Mouse (Mus musculus) lung, embryonic 16.5 days (tissue): Measurements from ENCODE around the gene Larp4. TPM values are rescaled to one million over a fixed set of nuclear protein-coding genes. Genes with fewer than 3 reads are reported as not detected.
"Not testable (repeated sequence)": the region's sequence is repeated elsewhere in the genome, so short reads cannot be mapped to it uniquely, and the experiment has no call there.

Experiments used
- ATAC-seq: fragments of 200-750 bp; cut with Nextera tagmentation; 2 replicates; pipeline ENCODE4 v1.8.0; 2017; ENCODE audit warnings: low read depth, mild to moderate bottlenecking, moderate library complexity
- H3K27ac ChIP-seq: fragments of 300-500 bp; sonication (generic); 2 replicates; pipeline ENCODE4 v1.5.1; 2014; ENCODE audit warnings: mild to moderate bottlenecking, control low read depth, low read length
- H3K27me3 ChIP-seq: fragments of 300-500 bp; sonication (generic); 2 replicates; pipeline ENCODE4 v1.6.1; 2014; ENCODE audit warnings: low read depth, low read length, mixed read lengths; ENCODE audit not compliant: control insufficient read depth, insufficient read depth
- H3K36me3 ChIP-seq: fragments of 300-500 bp; sonication (generic); 2 replicates; pipeline ENCODE4 v1.6.1; 2014; ENCODE audit warnings: low read length; ENCODE audit not compliant: control insufficient read depth, insufficient read depth
- H3K4me1 ChIP-seq: fragments of 300-500 bp; sonication (generic); replicated peaks from 2 replicates; pipeline ENCODE4 v1.6.1; 2014; ENCODE audit warnings: low read length, mixed read lengths; ENCODE audit not compliant: control insufficient read depth, insufficient read depth
- H3K4me2 ChIP-seq: fragments of 300-500 bp; sonication (generic); 2 replicates; pipeline ENCODE4 v1.6.1; 2014; ENCODE audit warnings: low read depth, low read length, control low read depth
- H3K4me3 ChIP-seq: fragments of 300-500 bp; sonication (generic); 2 replicates; pipeline ENCODE4 v1.5.1; 2014; ENCODE audit warnings: mild to moderate bottlenecking, low read length, control low read depth
- H3K9ac ChIP-seq: fragments of 300-500 bp; sonication (generic); 2 replicates; pipeline ENCODE4 v1.6.1; 2014; ENCODE audit warnings: low read length, control low read depth
- H3K9me3 ChIP-seq: fragments of 300-500 bp; sonication (generic); 2 replicates; pipeline ENCODE4 v1.6.1; 2016; ENCODE audit warnings: low read length; ENCODE audit not compliant: control insufficient read depth
- WGBS: fragments of 180-500 bp; shearing (Covaris S2); extraction: QIAGEN DNeasy Blood & Tissue Kit; methylation state at CpG from one replicate; pipeline ENCODE4 v1.1.7; 2014; 5-methylcytosine and 5-hydroxymethylcytosine counted together
- polyA plus RNA-seq: library from polyadenylated mRNA; unstranded; fragments of >200 nt; fragmentation: Nextera tagmentation; extraction: Ambion mirVana; gene quantifications from 2 replicates; pipeline ENCODE4 v1.2.1, GENCODE M21; 2015

Gene Larp4
- polyA plus RNA-seq, 1 experiment from 2014 or later = 34.6 TPM

GRCm38 (mm10) chr15:99966961-99967360 is 2.9 kb upstream of the Larp4 start, which contains the start of gene Fam186a:
Gene Fam186a, minus strand, starts transcription at chr15:99967061.
- Histone ChIP-seq H3K4me1 (no peaks in the 10 kb centered on the region; the same call in 1 of the 2 replicates), H3K27me3 (no peaks in the 10 kb centered on the region), H3K9me3 (no peaks in the 10 kb centered on the region), H3K4me3 (no peak within 1 kb of the TSS), H3K36me3 (no peaks in the 10 kb centered on the region), H3K27ac (no peak within 1 kb of the TSS), H3K9ac (no peak within 1 kb of the TSS), H3K4me2 (no peak within 1 kb of the TSS)
- 75% methylated on average over 4 of the region's 4 CpGs for WGBS
- no peak for ATAC-seq

GRCm38 (mm10) chr15:99970606-99971005 is 741 bp downstream of the Larp4 start:
- no peak overlapping the region for H3K27ac ChIP-seq
- H3K4me2 ChIP-seq = no peak overlapping the region
- 84% methylated on average over 1 of the region's 1 CpGs for WGBS
- no peaks in the 10 kb centered on the region for H3K9me3 ChIP-seq
- no peak overlapping the region for H3K9ac ChIP-seq
- H3K4me3 ChIP-seq = no peak overlapping the region
- H3K4me1 ChIP-seq = peaks cover 6% of the 10 kb centered on the region
- no peak for ATAC-seq
- H3K36me3 ChIP-seq = no peaks in the 10 kb centered on the region
- no peaks in the 10 kb centered on the region for H3K27me3 ChIP-seq

GRCm38 (mm10) chr15:99972361-99972988 is 2.6 kb downstream of the Larp4 start:
- peaks cover 6% of the 10 kb centered on the region for H3K4me1 ChIP-seq

GRCm38 (mm10) chr15:99972989-99973911 is 3.4 kb downstream of the Larp4 start:
- peak overlapping the region; percentile 81 for H3K4me2 ChIP-seq
- ATAC-seq = peak; percentile 89
- H3K4me3 ChIP-seq = peak overlapping the region; percentile 83
- H3K36me3 ChIP-seq = no peaks in the 10 kb centered on the region
- H3K4me1 ChIP-seq = peaks cover 6% of the 10 kb centered on the region
- WGBS = under 1% methylated on average over 84 of the region's 84 CpGs
- H3K9me3 ChIP-seq = no peaks in the 10 kb centered on the region
- peak overlapping the region; percentile 97 for H3K27ac ChIP-seq
- H3K27me3 ChIP-seq = no peaks in the 10 kb centered on the region
- peak overlapping the region; percentile 82 for H3K9ac ChIP-seq

More at GRCm38 (mm10) chr15:99972361-99972988, 2.6 kb downstream of the Larp4 start:
- Histone ChIP-seq H3K9ac (peak overlapping the region; percentile 82), H3K9me3 (no peaks in the 10 kb centered on the region), H3K4me3 (peak overlapping the region; percentile 83), H3K27me3 (no peaks in the 10 kb centered on the region), H3K36me3 (no peaks in the 10 kb centered on the region), H3K4me2 (peak overlapping the region; percentile 81), H3K27ac (peak overlapping the region; percentile 97)
- under 1% methylated on average over 50 of the region's 50 CpGs for WGBS
- peak; percentile 99 for ATAC-seq

DNA sequence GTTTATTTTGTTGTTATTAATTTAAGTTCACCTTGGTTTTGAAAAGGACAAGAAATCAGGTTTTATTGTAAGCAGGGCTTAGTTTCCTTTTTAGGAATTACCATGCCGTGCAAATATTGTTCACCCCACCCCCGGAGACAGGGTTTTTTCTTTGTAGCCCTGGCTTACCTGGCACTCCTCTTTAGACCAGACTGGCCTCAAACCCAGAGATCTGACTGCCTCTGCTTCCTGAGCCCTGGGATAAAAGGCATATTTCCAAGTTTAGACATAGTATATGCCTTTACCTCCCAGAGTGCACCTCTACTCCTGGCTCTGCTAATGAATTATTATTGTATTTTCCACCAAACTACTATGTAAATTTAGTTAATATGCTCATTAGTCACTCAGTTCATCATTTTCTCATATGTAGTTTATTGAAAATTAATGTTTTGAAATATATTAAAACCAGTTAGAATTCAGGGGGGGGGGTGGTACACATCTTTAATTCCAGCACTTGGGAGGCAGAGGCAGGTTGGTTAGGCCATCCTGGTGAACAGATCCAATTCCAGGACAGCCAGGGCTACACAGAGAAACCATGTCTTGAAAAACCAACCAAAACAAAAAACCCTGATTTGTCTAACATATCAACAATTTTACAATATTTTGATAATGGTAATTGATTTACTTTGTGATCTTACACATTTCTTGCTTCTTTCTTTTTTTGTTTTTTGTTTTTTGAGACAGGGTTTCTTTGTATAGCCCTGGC is 4.8 kb downstream of the Larp4 start:
- H3K27ac ChIP-seq = no peak overlapping the region
- no peaks in the 10 kb centered on the region for H3K9me3 ChIP-seq
- H3K27me3 ChIP-seq = no peaks in the 10 kb centered on the region
- WGBS = 66% methylated on average over 2 of the region's 2 CpGs
- H3K36me3 ChIP-seq = no peaks in the 10 kb centered on the region
- H3K4me2 ChIP-seq = no peak overlapping the region
- no peak overlapping the region for H3K9ac ChIP-seq
- no peak overlapping the region for H3K4me3 ChIP-seq
- peaks cover 6% of the 10 kb centered on the region for H3K4me1 ChIP-seq
- ATAC-seq = no peak

- H3K4me3 ChIP-seq, H3K36me3 ChIP-seq, H3K9ac ChIP-seq, H3K4me1 ChIP-seq, ATAC-seq, H3K27me3 ChIP-seq, H3K4me2 ChIP-seq, H3K9me3 ChIP-seq, H3K27ac ChIP-seq: not testable (repeated sequence)
- WGBS = 72% methylated on average over 2 of the region's 2 CpGs
These were observed 6.3 kb downstream of the Larp4 start for GRCm38 (mm10) chr15:99976121-99976520.

DNA sequence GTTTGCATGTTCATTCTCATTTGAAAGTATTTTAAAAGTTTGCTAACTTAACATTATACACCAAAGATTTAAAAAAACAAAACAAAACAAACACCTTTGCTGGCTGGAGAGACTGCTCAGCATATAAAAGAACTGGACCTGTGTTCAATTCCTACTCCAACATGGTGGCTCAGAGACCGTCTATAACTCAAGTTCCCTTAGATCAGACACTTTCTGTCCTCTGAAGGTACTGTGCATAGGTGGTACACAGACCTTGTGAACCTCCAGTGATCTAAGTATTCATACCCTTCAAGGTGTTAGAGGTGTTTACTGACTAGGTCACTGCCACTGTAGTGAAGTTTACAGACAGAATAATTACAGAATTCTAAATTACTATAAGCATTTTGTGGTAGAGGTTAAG is 9.4 kb downstream of the Larp4 start:
- Histone ChIP-seq H3K27ac (no peak overlapping the region), H3K4me3 (no peak overlapping the region), H3K4me1 (0 out of 2 replicates have a peak, but pooled peaks cover 3% of the 10 kb centered on the region), H3K36me3 (no peaks in the 10 kb centered on the region), H3K9ac (no peak overlapping the region), H3K9me3 (no peaks in the 10 kb centered on the region), H3K4me2 (no peak overlapping the region), H3K27me3 (no peaks in the 10 kb centered on the region)
- ATAC-seq = no peak
- WGBS = 73% methylated on average over 1 of the region's 1 CpGs

- no peak for ATAC-seq
- H3K4me2 ChIP-seq = no peak overlapping the region
- no peak overlapping the region for H3K9ac ChIP-seq
- no peaks in the 10 kb centered on the region for H3K36me3 ChIP-seq
- no peaks in the 10 kb centered on the region for H3K4me1 ChIP-seq
- H3K4me3 ChIP-seq = no peak overlapping the region
- H3K27me3 ChIP-seq = no peaks in the 10 kb centered on the region
- 88% methylated on average over 2 of the region's 2 CpGs for WGBS
- H3K27ac ChIP-seq = no peak overlapping the region
- H3K9me3 ChIP-seq = no peaks in the 10 kb centered on the region
These were observed 9.8 kb downstream of the Larp4 start for GRCm38 (mm10) chr15:99979715-99980114.

DNA sequence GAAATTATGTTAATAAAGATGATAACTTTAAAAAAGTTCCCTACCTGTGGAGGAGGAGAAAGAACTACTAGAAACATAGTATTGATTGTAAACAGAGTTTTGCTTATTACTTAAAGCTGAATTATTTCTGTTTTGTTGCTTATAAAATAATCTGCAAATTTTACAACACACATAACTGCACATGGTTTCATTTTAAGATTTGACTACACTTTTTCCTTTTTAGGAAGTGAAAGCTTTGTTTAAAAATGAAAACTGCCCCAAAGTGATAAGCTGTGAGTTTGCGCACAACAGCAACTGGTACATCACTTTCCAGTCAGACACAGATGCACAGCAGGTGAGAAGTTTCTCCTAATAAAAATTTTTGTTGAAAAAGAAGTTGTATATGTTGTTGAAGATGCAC is 23.2 kb downstream of the Larp4 start:
- no peak for ATAC-seq
- Histone ChIP-seq H3K4me3 (no peak overlapping the region), H3K27me3 (no peaks in the 10 kb centered on the region), H3K27ac (no peak overlapping the region), H3K9ac (no peak overlapping the region), H3K36me3 (peaks cover 33% of the 10 kb centered on the region), H3K4me1 (no peaks in the 10 kb centered on the region), H3K9me3 (no peaks in the 10 kb centered on the region), H3K4me2 (no peak overlapping the region)
- 96% methylated on average over 1 of the region's 1 CpGs for WGBS
